Mouse (Mus musculus) liver, embryonic 15.5 days (tissue): Measurements from ENCODE around the gene Tchp. TPM values are rescaled to one million over a fixed set of nuclear protein-coding genes. Genes with fewer than 3 reads are reported as not detected.

Source experiments
- ATAC-seq: fragments of 200-750 bp; cut with Nextera tagmentation; 2 replicates; pipeline ENCODE4 v1.8.0; 2017; ENCODE audit warnings: moderate number of reproducible peaks, mild to moderate bottlenecking, moderate library complexity; ENCODE audit not compliant: insufficient read depth
- H3K27ac ChIP-seq: fragments of 300-500 bp; sonication (generic); replicated peaks from 2 replicates; pipeline ENCODE4 v1.5.1; 2015; ENCODE audit warnings: mild to moderate bottlenecking, inconsistent platforms
- H3K27me3 ChIP-seq: fragments of 300-500 bp; sonication (generic); 2 replicates; pipeline ENCODE4 v1.6.1; 2015; ENCODE audit warnings: mild to moderate bottlenecking, inconsistent platforms
- H3K36me3 ChIP-seq: fragments of 300-500 bp; sonication (generic); replicated peaks from 2 replicates; pipeline ENCODE4 v1.6.1; 2015; ENCODE audit warnings: moderate library complexity, mild to moderate bottlenecking, inconsistent platforms
- H3K4me1 ChIP-seq: fragments of 300-500 bp; sonication (generic); replicated peaks from 2 replicates; pipeline ENCODE4 v1.6.1; 2015; ENCODE audit warnings: inconsistent platforms
- H3K4me2 ChIP-seq: fragments of 300-500 bp; sonication (generic); 2 replicates; pipeline ENCODE4 v1.6.1; 2015; ENCODE audit warnings: moderate library complexity, mild to moderate bottlenecking, inconsistent platforms
- H3K4me3 ChIP-seq: fragments of 300-500 bp; sonication (generic); replicated peaks from 2 replicates; pipeline ENCODE4 v1.5.1; 2015; ENCODE audit warnings: mild to moderate bottlenecking, inconsistent platforms
- H3K9ac ChIP-seq: fragments of 300-500 bp; sonication (generic); 2 replicates; pipeline ENCODE4 v1.6.1; 2015; ENCODE audit warnings: moderate library complexity, mild to moderate bottlenecking, inconsistent platforms
- H3K9me3 ChIP-seq: fragments of 300-500 bp; sonication (generic); replicated peaks from 2 replicates; pipeline ENCODE4 v1.6.1; 2016; ENCODE audit warnings: inconsistent platforms
- WGBS: fragments of 180-500 bp; shearing (Covaris S2); methylation state at CpG from one replicate; pipeline ENCODE4 v1.1.7; 2015; ENCODE audit warnings: mixed read lengths; ENCODE audit not compliant: insufficient replicate concordance; 5-methylcytosine and 5-hydroxymethylcytosine counted together
- polyA plus RNA-seq: library from polyadenylated mRNA; unstranded; fragments of >200 nt; fragmentation: Nextera tagmentation; extraction: Ambion mirVana; gene quantifications from 2 replicates; pipeline ENCODE4 v1.2.1, GENCODE M21; 2015

Tchp gene
- polyA plus RNA-seq, 1 experiment from 2014 or later, result 2.9 TPM

- H3K4me2 ChIP-seq, result no peak overlapping the region
- H3K4me3 ChIP-seq, result no peak overlapping the region
- no peaks in the 10 kb centered on the region for H3K27me3 ChIP-seq
- no peak overlapping the region for H3K9ac ChIP-seq
- ATAC-seq, result peak; percentile 57
- peaks cover 75% of the 10 kb centered on the region for H3K36me3 ChIP-seq
- 73% methylated on average over 20 of the region's 20 CpGs for WGBS
- no peaks in the 10 kb centered on the region for H3K9me3 ChIP-seq
- H3K27ac ChIP-seq, result no peak overlapping the region
- peaks cover 4% of the 10 kb centered on the region; the same call in 1 of the 2 replicates for H3K4me1 ChIP-seq
Measured at GRCm38 (mm10) chr5:114719003-114719927, 11.7 kb downstream of the Tchp start.

- no peak overlapping the region for H3K27ac ChIP-seq
- no peak overlapping the region for H3K9ac ChIP-seq
- no peak overlapping the region for H3K4me2 ChIP-seq
- H3K36me3 ChIP-seq, result peaks cover 68% of the 10 kb centered on the region
- H3K27me3 ChIP-seq, result no peaks in the 10 kb centered on the region
- no peaks in the 10 kb centered on the region for H3K9me3 ChIP-seq
- no peak overlapping the region for H3K4me3 ChIP-seq
- no peak for ATAC-seq
- H3K4me1 ChIP-seq, result peaks cover 4% of the 10 kb centered on the region; the same call in 1 of the 2 replicates
- WGBS, result 81% methylated on average over 6 of the region's 6 CpGs
Measured at GRCm38 (mm10) chr5:114719928-114720270, 12.3 kb downstream of the Tchp start.

GRCm38 (mm10) chr5:114720784-114721183, 13.2 kb downstream of the Tchp start:
- 81% methylated on average over 11 of the region's 11 CpGs for WGBS
- H3K9me3 ChIP-seq, result no peaks in the 10 kb centered on the region
- H3K4me2 ChIP-seq, result no peak overlapping the region
- H3K36me3 ChIP-seq, result peaks cover 59% of the 10 kb centered on the region
- H3K4me3 ChIP-seq, result no peak overlapping the region
- no peak overlapping the region for H3K9ac ChIP-seq
- peaks cover 4% of the 10 kb centered on the region; the same call in 1 of the 2 replicates for H3K4me1 ChIP-seq
- ATAC-seq, result no peak
- no peaks in the 10 kb centered on the region for H3K27me3 ChIP-seq
- H3K27ac ChIP-seq, result no peak overlapping the region

GRCm38 (mm10) chr5:114721969-114722368, 14.4 kb downstream of the Tchp start:
- WGBS, result 77% methylated on average over 10 of the region's 10 CpGs
- Histone ChIP-seq H3K4me3 (no peak overlapping the region), H3K27me3 (no peaks in the 10 kb centered on the region), H3K9ac (no peak overlapping the region), H3K36me3 (peaks cover 51% of the 10 kb centered on the region), H3K27ac (no peak overlapping the region), H3K9me3 (no peaks in the 10 kb centered on the region), H3K4me2 (no peak overlapping the region), H3K4me1 (peaks cover 4% of the 10 kb centered on the region; the same call in 1 of the 2 replicates)
- ATAC-seq, result no peak

GRCm38 (mm10) chr5:114722846-114723245, 15.3 kb downstream of the Tchp start:
- no peak overlapping the region for H3K27ac ChIP-seq
- H3K4me1 ChIP-seq, result peaks cover 4% of the 10 kb centered on the region; the same call in 1 of the 2 replicates
- H3K9ac ChIP-seq, result no peak overlapping the region
- WGBS, result 89% methylated on average over 13 of the region's 13 CpGs
- H3K9me3 ChIP-seq, result no peaks in the 10 kb centered on the region
- H3K27me3 ChIP-seq, result no peaks in the 10 kb centered on the region
- peaks cover 50% of the 10 kb centered on the region for H3K36me3 ChIP-seq
- H3K4me3 ChIP-seq, result no peak overlapping the region
- no peak for ATAC-seq
- H3K4me2 ChIP-seq, result no peak overlapping the region

- WGBS, result 81% methylated on average over 10 of the region's 10 CpGs
- no peaks in the 10 kb centered on the region for H3K4me1 ChIP-seq
- no peak overlapping the region for H3K27ac ChIP-seq
- H3K9ac ChIP-seq, result no peak overlapping the region
- H3K9me3 ChIP-seq, result no peaks in the 10 kb centered on the region
- no peak overlapping the region for H3K4me2 ChIP-seq
- no peak overlapping the region for H3K4me3 ChIP-seq
- no peaks in the 10 kb centered on the region for H3K27me3 ChIP-seq
- peaks cover 62% of the 10 kb centered on the region for H3K36me3 ChIP-seq
- ATAC-seq, result no peak
Measured at GRCm38 (mm10) chr5:114728160-114728559, 20.6 kb downstream of the Tchp start.

- Histone ChIP-seq H3K4me1 (no peaks in the 10 kb centered on the region), H3K9me3 (no peaks in the 10 kb centered on the region), H3K9ac (no peak overlapping the region), H3K27me3 (no peaks in the 10 kb centered on the region), H3K4me2 (no peak overlapping the region), H3K4me3 (no peak overlapping the region), H3K36me3 (peaks cover 75% of the 10 kb centered on the region), H3K27ac (no peak overlapping the region)
- 76% methylated on average over 10 of the region's 10 CpGs for WGBS
- ATAC-seq, result no peak
Measured at GRCm38 (mm10) chr5:114730129-114730528, 22.6 kb downstream of the Tchp start.

GRCm38 (mm10) chr5:114731498-114731897, 23.9 kb downstream of the Tchp start:
- Histone ChIP-seq H3K4me3 (no peak overlapping the region), H3K27me3 (no peaks in the 10 kb centered on the region), H3K4me1 (no peaks in the 10 kb centered on the region), H3K27ac (no peak overlapping the region), H3K4me2 (no peak overlapping the region), H3K9ac (no peak overlapping the region), H3K36me3 (peaks cover 88% of the 10 kb centered on the region), H3K9me3 (no peaks in the 10 kb centered on the region)
- 69% methylated on average over 6 of the region's 6 CpGs for WGBS
- no peak for ATAC-seq

- no peak overlapping the region for H3K27ac ChIP-seq
- H3K4me3 ChIP-seq, result no peak overlapping the region
- no peak for ATAC-seq
- H3K9ac ChIP-seq, result no peak overlapping the region
- no peaks in the 10 kb centered on the region for H3K27me3 ChIP-seq
- 87% methylated on average over 15 of the region's 15 CpGs for WGBS
- H3K36me3 ChIP-seq, result peaks cover 93% of the 10 kb centered on the region
- no peaks in the 10 kb centered on the region for H3K9me3 ChIP-seq
- H3K4me2 ChIP-seq, result no peak overlapping the region
- no peaks in the 10 kb centered on the region for H3K4me1 ChIP-seq
Measured at GRCm38 (mm10) chr5:114731969-114732368, 24.4 kb downstream of the Tchp start.

- no peaks in the 10 kb centered on the region for H3K9me3 ChIP-seq
- 85% methylated on average over 15 of the region's 15 CpGs for WGBS
- no peak overlapping the region for H3K4me2 ChIP-seq
- H3K27me3 ChIP-seq, result no peaks in the 10 kb centered on the region
- H3K36me3 ChIP-seq, result peaks cover 95% of the 10 kb centered on the region
- H3K27ac ChIP-seq, result no peak overlapping the region
- ATAC-seq, result no peak
- no peak overlapping the region for H3K9ac ChIP-seq
- 0 out of 2 replicates have a peak, but pooled peaks cover 3% of the 10 kb centered on the region for H3K4me1 ChIP-seq
- no peak overlapping the region for H3K4me3 ChIP-seq
Measured at GRCm38 (mm10) chr5:114733606-114734005, 26.0 kb downstream of the Tchp start.

GRCm38 (mm10) chr5:114737090-114737887, 29.7 kb downstream of the Tchp start:
- 79% methylated on average over 21 of the region's 21 CpGs for WGBS
- peaks cover 6% of the 10 kb centered on the region; the same call in 1 of the 2 replicates for H3K4me1 ChIP-seq
- peaks cover 94% of the 10 kb centered on the region for H3K36me3 ChIP-seq
- H3K27me3 ChIP-seq, result no peaks in the 10 kb centered on the region
- no peak overlapping the region for H3K9ac ChIP-seq
- no peak overlapping the region for H3K27ac ChIP-seq
- H3K4me2 ChIP-seq, result no peak overlapping the region
- no peaks in the 10 kb centered on the region for H3K9me3 ChIP-seq
- ATAC-seq, result no peak
- H3K4me3 ChIP-seq, result no peak overlapping the region
